Comparison of ENCODE assay signal across 8 mouse cellular contexts in genomic region chr11:96318368-96319070, GRCm38 (mm10). TPM values are rescaled to one million over a fixed set of nuclear protein-coding genes. Genes with fewer than 3 reads are reported as not detected.
DNase-seq lines count a peak whose midpoint lies in the region; ATAC-seq and TF ChIP-seq lines count a peak whose summit lies in the region.

No protein-coding gene starts in this region.

- TF ChIP-seq CTCF in ES-Bruce4 (IDR thresholded peaks at IDR 0.05; ENCODE audit: low read depth, low read length), result no peak
- TF ChIP-seq CTCF in kidney, postnatal 0 days (IDR thresholded peaks at IDR 0.05; ENCODE audit: low read depth), result no peak

- WGBS in heart, embryonic 13.5 days, result under 1% methylated on average over 37 of the region's 45 CpGs
- WGBS in kidney, postnatal 0 days, result under 1% methylated on average over 45 of the region's 45 CpGs
- WGBS in stomach, embryonic 14.5 days, result under 1% methylated on average over 39 of the region's 45 CpGs

- H3K4me1 ChIP-seq in ES-Bruce4 (ENCODE audit: control insufficient read depth, insufficient read depth, low read length), result no peaks in the 10 kb centered on the region
- H3K4me1 ChIP-seq in brown adipose tissue, adult 24 weeks (ENCODE audit: control insufficient read depth, insufficient read depth, insufficient read length, low read length), result peaks cover 13% of the 10 kb centered on the region
- H3K4me1 ChIP-seq in heart, embryonic 13.5 days, result peaks cover 10% of the 10 kb centered on the region
- H3K4me1 ChIP-seq in kidney, postnatal 0 days (replicated peaks; ENCODE audit: insufficient read depth, low read length), result peaks cover 31% of the 10 kb centered on the region
- H3K4me1 ChIP-seq in stomach, embryonic 14.5 days (ENCODE audit: control insufficient read depth, insufficient read depth, low read length), result peaks cover 22% of the 10 kb centered on the region

- peak; percentile 97 for DNase-seq in kidney, postnatal 0 days (ENCODE audit: low spot score)
- DNase-seq in lung, postnatal 4 days, result peak; percentile 81 to 88
- no peak for DNase-seq in cerebellum, adult 18-20 months
- no peak for DNase-seq in right cerebral cortex, adult 2 months (ENCODE audit: low spot score in 2 of 2)

- peak overlapping the region; percentile 61 for H3K4me3 ChIP-seq in ES-Bruce4 (ENCODE audit: low read depth, low read length)
- H3K4me3 ChIP-seq in brown adipose tissue, adult 24 weeks (ENCODE audit: insufficient read depth, low read depth, low read length), result peak overlapping the region; percentile 94
- peak overlapping the region; percentile 54 for H3K4me3 ChIP-seq in heart, embryonic 13.5 days
- peak overlapping the region; percentile 83 for H3K4me3 ChIP-seq in kidney, postnatal 0 days (replicated peaks; ENCODE audit: low read depth, low read length)
- peak overlapping the region; percentile 70 for H3K4me3 ChIP-seq in stomach, embryonic 14.5 days (ENCODE audit: low read depth, low read length)

- no peak overlapping the region for H3K27ac ChIP-seq in ES-Bruce4 (ENCODE audit: insufficient read depth, low read length)
- peak overlapping the region; percentile 97 for H3K27ac ChIP-seq in brown adipose tissue, adult 24 weeks (replicated peaks; ENCODE audit: low read depth, low read length)
- H3K27ac ChIP-seq in heart, embryonic 13.5 days (replicated peaks), result peak overlapping the region; percentile 85
- H3K27ac ChIP-seq in kidney, postnatal 0 days, result peak overlapping the region; percentile 99
- H3K27ac ChIP-seq in stomach, embryonic 14.5 days (ENCODE audit: low read length), result peak overlapping the region; percentile 100

- TF ChIP-seq POLR2A in ES-Bruce4 (IDR thresholded peaks at IDR 0.05; ENCODE audit: insufficient read depth, low read length), result no peak

- H3K36me3 ChIP-seq in ES-Bruce4 (ENCODE audit: control insufficient read depth, insufficient read depth, low read length, poor library complexity, severe bottlenecking), result no peaks in the 10 kb centered on the region
- no peaks in the 10 kb centered on the region for H3K36me3 ChIP-seq in heart, embryonic 13.5 days
- H3K36me3 ChIP-seq in kidney, postnatal 0 days (ENCODE audit: insufficient read depth, low read length), result 0 out of 2 replicates have a peak, but pooled peaks cover 7% of the 10 kb centered on the region
- H3K36me3 ChIP-seq in stomach, embryonic 14.5 days (ENCODE audit: control insufficient read depth, insufficient read depth, low read length), result peaks cover 3% of the 10 kb centered on the region; the same call in 1 of the 2 replicates

- peak overlapping the region; percentile 66 for H3K9ac ChIP-seq in ES-Bruce4 (ENCODE audit: low read depth, poor library complexity, severe bottlenecking)
- H3K9ac ChIP-seq in heart, embryonic 13.5 days, result peak overlapping the region; percentile 84
- H3K9ac ChIP-seq in kidney, postnatal 0 days (ENCODE audit: low read depth, low read length), result peak overlapping the region; percentile 98
- H3K9ac ChIP-seq in stomach, embryonic 14.5 days (replicated peaks; ENCODE audit: low read depth, low read length), result peak overlapping the region; percentile 96

- no peaks in the 10 kb centered on the region for H3K9me3 ChIP-seq in ES-Bruce4 (replicated peaks; ENCODE audit: control insufficient read depth, insufficient read depth, low read length, poor library complexity, severe bottlenecking)
- no peaks in the 10 kb centered on the region for H3K9me3 ChIP-seq in heart, embryonic 13.5 days
- H3K9me3 ChIP-seq in kidney, postnatal 0 days (replicated peaks; ENCODE audit: low read length), result no peaks in the 10 kb centered on the region
- H3K9me3 ChIP-seq in stomach, embryonic 14.5 days (ENCODE audit: control insufficient read depth, low read depth, low read length), result no peaks in the 10 kb centered on the region

- TF ChIP-seq EP300 in ES-Bruce4 (IDR thresholded peaks at IDR 0.05; ENCODE audit: insufficient read depth, low read depth, low read length), result no peak

- H3K4me2 ChIP-seq in heart, embryonic 13.5 days, result peak overlapping the region; percentile 66
- peak overlapping the region; percentile 96 for H3K4me2 ChIP-seq in kidney, postnatal 0 days (ENCODE audit: low read length)
- peak overlapping the region; percentile 95 for H3K4me2 ChIP-seq in stomach, embryonic 14.5 days (replicated peaks; ENCODE audit: low read depth, low read length)

- ATAC-seq in heart, embryonic 13.5 days (ENCODE audit: extremely low read depth, insufficient number of reproducible peaks, low FRiP score, low TSS enrichment), result no peak
- peak; percentile 74 for ATAC-seq in kidney, postnatal 0 days (replicated peaks; ENCODE audit: low FRiP score, low read depth)
- peak; percentile 85 for ATAC-seq in stomach, embryonic 14.5 days (ENCODE audit: insufficient number of reproducible peaks, insufficient read depth, low FRiP score, low read depth)

- peaks cover 66% of the 10 kb centered on the region for H3K27me3 ChIP-seq in ES-Bruce4 (ENCODE audit: control insufficient read depth, insufficient read depth, low read length, poor library complexity, severe bottlenecking)
- H3K27me3 ChIP-seq in heart, embryonic 13.5 days (replicated peaks), result peaks cover 100% of the 10 kb centered on the region
- no peaks in the 10 kb centered on the region for H3K27me3 ChIP-seq in kidney, postnatal 0 days (ENCODE audit: insufficient read depth, low read length)
- H3K27me3 ChIP-seq in stomach, embryonic 14.5 days (ENCODE audit: control insufficient read depth, insufficient read depth, low read length), result no peaks in the 10 kb centered on the region

RNA-seq across cellular contexts. Expression of gene Hoxb4, which starts 0.5 kb away (rescaled TPM):
- polyA plus RNA-seq in ES-Bruce4 (2011; ENCODE audit: insufficient read depth, insufficient read length, low read depth, missing spikeins), result 0.35 and 0.70 TPM in 2 replicates
- polyA plus RNA-seq in brown adipose tissue, adult 24 weeks (2012; ENCODE audit: insufficient read depth, insufficient read length, missing spikeins), result 6.0 and 6.4 TPM in 2 replicates
- 0.43 and 0.59 TPM in 2 replicates for polyA plus RNA-seq in heart, embryonic 13.5 days (2015; fragmentation: Nextera tagmentation; extraction: Ambion mirVana)
- 3.6 and 3.8 TPM in 2 replicates for polyA plus RNA-seq in kidney, postnatal 0 days (2015; fragmentation: Nextera tagmentation; extraction: Ambion mirVana)
- 3.5 and 3.7 TPM in 2 replicates for polyA plus RNA-seq in stomach, embryonic 14.5 days (2014; fragmentation: Nextera tagmentation; extraction: Ambion mirVana)

RNA-seq across cellular contexts. Expression of gene Hoxb3, which starts 4.6 kb away (rescaled TPM):
- 0.67 TPM in 1 of 2 replicates, not detected in the other for polyA plus RNA-seq in ES-Bruce4 (2011; ENCODE audit: insufficient read depth, insufficient read length, low read depth, missing spikeins)
- polyA plus RNA-seq in brown adipose tissue, adult 24 weeks (2012; ENCODE audit: insufficient read depth, insufficient read length, missing spikeins), result 1.7 and 2.0 TPM in 2 replicates
- polyA plus RNA-seq in heart, embryonic 13.5 days (2015; fragmentation: Nextera tagmentation; extraction: Ambion mirVana), result 0.31 and 1.1 TPM in 2 replicates
- 3.9 and 4.2 TPM in 2 replicates for polyA plus RNA-seq in kidney, postnatal 0 days (2015; fragmentation: Nextera tagmentation; extraction: Ambion mirVana)
- polyA plus RNA-seq in stomach, embryonic 14.5 days (2014; fragmentation: Nextera tagmentation; extraction: Ambion mirVana), result 3.6 and 4.7 TPM in 2 replicates

RNA-seq across cellular contexts. Expression of gene Hoxb5, which starts 15.4 kb away (rescaled TPM):
- polyA plus RNA-seq in ES-Bruce4 (2011; ENCODE audit: insufficient read depth, insufficient read length, low read depth, missing spikeins), result not detected in 2 replicates
- 1.1 and 1.2 TPM in 2 replicates for polyA plus RNA-seq in brown adipose tissue, adult 24 weeks (2012; ENCODE audit: insufficient read depth, insufficient read length, missing spikeins)
- 3.8 and 5.5 TPM in 2 replicates for polyA plus RNA-seq in heart, embryonic 13.5 days (2015; fragmentation: Nextera tagmentation; extraction: Ambion mirVana)
- 10.2 and 12.9 TPM in 2 replicates for polyA plus RNA-seq in kidney, postnatal 0 days (2015; fragmentation: Nextera tagmentation; extraction: Ambion mirVana)
- 21.2 and 23.3 TPM in 2 replicates for polyA plus RNA-seq in stomach, embryonic 14.5 days (2014; fragmentation: Nextera tagmentation; extraction: Ambion mirVana)

RNA-seq across cellular contexts. Expression of gene Hoxb6, which starts 26.2 kb away (rescaled TPM):
- polyA plus RNA-seq in ES-Bruce4 (2011; ENCODE audit: insufficient read depth, insufficient read length, low read depth, missing spikeins), result not detected in 2 replicates
- 0.91 and 1.9 TPM in 2 replicates for polyA plus RNA-seq in brown adipose tissue, adult 24 weeks (2012; ENCODE audit: insufficient read depth, insufficient read length, missing spikeins)
- 1.4 and 2.0 TPM in 2 replicates for polyA plus RNA-seq in heart, embryonic 13.5 days (2015; fragmentation: Nextera tagmentation; extraction: Ambion mirVana)
- polyA plus RNA-seq in kidney, postnatal 0 days (2015; fragmentation: Nextera tagmentation; extraction: Ambion mirVana), result 45.0 and 47.8 TPM in 2 replicates
- 12.4 TPM in 2 replicates for polyA plus RNA-seq in stomach, embryonic 14.5 days (2014; fragmentation: Nextera tagmentation; extraction: Ambion mirVana)

RNA-seq across cellular contexts. Expression of gene Hoxb2, which starts 31.8 kb away (rescaled TPM):
- polyA plus RNA-seq in ES-Bruce4 (2011; ENCODE audit: insufficient read depth, insufficient read length, low read depth, missing spikeins), result 0.49 and 0.70 TPM in 2 replicates
- polyA plus RNA-seq in brown adipose tissue, adult 24 weeks (2012; ENCODE audit: insufficient read depth, insufficient read length, missing spikeins), result 3.2 and 3.7 TPM in 2 replicates
- polyA plus RNA-seq in heart, embryonic 13.5 days (2015; fragmentation: Nextera tagmentation; extraction: Ambion mirVana), result 3.6 and 5.9 TPM in 2 replicates
- 38.0 and 42.3 TPM in 2 replicates for polyA plus RNA-seq in kidney, postnatal 0 days (2015; fragmentation: Nextera tagmentation; extraction: Ambion mirVana)
- 23.1 and 25.9 TPM in 2 replicates for polyA plus RNA-seq in stomach, embryonic 14.5 days (2014; fragmentation: Nextera tagmentation; extraction: Ambion mirVana)

Comparison
In these comparisons a context has a peak if more than half of its experiments do, and no peak if none do; other contexts are left out.
1. DNase-seq: peak in kidney, postnatal 0 days (single experiment) and lung, postnatal 4 days (2 of 2); none in cerebellum, adult 18-20 months (0 of 2) and right cerebral cortex, adult 2 months (0 of 2).
2. Peak in every context shown above with its lines, with median percentiles within 50 percentile points of each other: H3K4me3 ChIP-seq, H3K9ac ChIP-seq and H3K4me2 ChIP-seq.